Mouse (Mus musculus) adrenal gland, postnatal 10 days (tissue): Measurements from ENCODE around the gene Stk39. TPM values are rescaled to one million over a fixed set of nuclear protein-coding genes. Genes with fewer than 3 reads are reported as not detected.

Experiments
- DNase-seq: peaks from one replicate; pipeline ENCODE4 v3.0.0; 2021; ENCODE audit warnings: mixed read lengths
- total RNA-seq, 2 experiments: library from RNA; stranded (reverse); gene quantifications; 2 replicates each; pipeline ENCODE4 v1.2.3; 2021

Stk39 gene
- total RNA-seq, 2 experiments from 2014 or later = 50.2 to 69.4 TPM

DNA sequence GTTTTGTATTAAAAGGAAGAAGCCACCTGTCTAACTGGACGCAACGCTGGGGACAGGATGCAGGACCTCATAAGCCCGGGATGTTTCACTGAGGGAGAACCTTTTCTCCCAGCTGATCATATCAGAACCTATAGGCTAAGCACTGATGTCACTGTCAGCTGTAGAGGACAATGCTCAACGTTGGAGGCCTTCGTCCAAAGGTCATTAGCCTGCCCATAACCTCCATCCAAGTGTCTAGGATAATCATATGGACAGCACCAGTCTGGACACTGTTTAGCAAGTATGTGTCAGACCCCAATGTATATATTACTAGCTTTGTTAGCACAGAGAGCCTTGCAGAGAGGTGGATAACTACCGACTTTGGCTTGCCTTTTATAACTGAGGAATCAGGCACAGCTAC, 51.8 kb downstream of the Stk39 start:
- no peak for DNase-seq

DNA sequence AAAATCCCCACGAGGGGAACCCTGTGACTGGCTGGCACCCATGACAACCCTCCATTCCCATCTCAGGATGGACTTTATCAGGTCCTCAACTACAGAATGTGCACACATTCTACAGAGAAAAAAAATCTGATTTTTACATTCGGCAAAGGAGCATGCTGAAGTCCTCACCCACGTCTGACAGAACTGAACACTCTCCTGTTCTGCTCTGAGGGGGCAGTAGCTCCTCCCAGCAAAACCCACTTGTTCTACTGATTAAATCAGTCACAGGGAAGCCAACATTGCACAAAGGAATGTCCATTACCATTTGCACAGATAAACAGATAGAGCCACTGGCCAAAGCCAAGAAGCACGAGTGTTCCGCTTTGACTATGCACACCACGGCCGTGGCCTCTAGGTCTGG, 52.3 kb downstream of the Stk39 start:
- DNase-seq = no peak

DNA sequence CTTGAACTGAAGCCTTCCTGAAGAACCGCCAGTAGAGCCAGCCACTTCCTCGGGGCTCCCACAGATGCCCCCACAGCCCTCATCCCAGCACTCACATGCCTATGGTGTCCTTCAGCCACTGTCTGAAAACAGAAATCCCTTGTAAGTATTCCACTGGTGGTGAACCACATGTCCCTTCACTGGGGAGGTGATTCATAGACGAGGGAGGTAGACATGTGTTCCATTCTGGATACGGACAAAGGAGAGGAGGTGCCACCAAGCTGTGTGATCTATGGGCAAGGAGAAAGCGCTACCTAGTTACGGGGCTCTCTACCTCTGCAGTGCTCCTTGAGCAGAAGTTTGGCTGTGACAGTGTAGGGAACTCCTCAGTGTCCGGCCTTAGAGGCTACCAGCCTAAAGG, 52.9 kb downstream of the Stk39 start:
- no peak for DNase-seq

DNA sequence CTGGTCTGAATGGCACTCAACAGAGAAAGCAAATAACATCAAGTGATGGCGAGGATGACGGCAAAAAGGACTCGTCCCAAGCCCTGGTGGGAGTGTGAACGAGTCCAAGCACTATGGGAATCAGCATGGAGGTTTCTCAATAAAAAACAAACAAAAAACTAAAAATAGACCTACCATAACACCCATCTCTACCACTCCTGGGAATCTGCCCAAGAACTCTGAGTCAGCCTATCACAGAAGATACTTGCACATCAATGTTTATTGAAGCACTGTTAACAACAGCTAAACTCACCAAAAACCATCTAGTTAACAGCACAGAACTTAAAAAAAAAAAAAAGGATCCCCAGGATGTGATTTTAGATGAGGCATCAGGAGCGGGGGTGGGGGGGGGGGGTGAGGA, 55.0 kb downstream of the Stk39 start:
- DNase-seq = no peak

DNA sequence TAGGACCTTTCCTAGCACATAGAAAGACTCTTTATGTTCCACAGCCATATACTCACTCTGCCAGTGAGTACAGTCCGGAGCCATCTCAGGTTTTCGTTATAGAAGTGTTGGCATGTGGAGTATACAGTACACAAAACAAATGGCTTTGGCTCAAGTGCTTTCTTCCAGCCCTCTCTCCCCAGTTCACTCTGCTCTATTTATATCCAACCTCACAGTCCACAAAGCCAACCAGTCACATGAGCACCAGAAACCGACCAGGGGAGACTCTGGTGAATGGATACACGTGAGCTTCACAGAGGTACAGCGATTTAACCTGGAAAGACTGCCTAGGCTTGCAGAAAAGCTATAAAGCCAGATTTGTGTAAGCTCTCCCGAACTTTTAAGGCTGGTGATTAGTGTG, 56.4 kb downstream of the Stk39 start:
- DNase-seq = no peak

DNA sequence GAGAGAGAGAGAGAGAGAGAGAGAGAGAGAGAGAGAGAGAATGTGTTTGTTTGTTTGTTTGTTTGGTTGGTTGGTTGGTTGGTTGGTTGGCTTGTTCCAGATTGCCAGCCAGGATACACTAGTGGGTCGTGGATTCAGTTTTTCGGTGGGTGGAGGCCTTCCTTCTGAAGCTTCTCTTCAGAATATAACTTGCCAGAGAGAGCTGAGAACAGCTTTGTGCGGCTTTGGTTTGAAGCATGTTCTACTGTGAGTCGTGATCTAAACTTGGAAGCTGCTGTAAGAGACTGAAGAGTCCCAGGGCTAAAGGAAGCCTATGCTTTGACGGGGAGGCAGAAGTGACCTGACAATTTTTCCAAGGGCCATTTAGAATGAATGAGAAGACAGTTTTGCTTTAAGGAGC, 59.9 kb downstream of the Stk39 start:
- DNase-seq = no peak

DNA sequence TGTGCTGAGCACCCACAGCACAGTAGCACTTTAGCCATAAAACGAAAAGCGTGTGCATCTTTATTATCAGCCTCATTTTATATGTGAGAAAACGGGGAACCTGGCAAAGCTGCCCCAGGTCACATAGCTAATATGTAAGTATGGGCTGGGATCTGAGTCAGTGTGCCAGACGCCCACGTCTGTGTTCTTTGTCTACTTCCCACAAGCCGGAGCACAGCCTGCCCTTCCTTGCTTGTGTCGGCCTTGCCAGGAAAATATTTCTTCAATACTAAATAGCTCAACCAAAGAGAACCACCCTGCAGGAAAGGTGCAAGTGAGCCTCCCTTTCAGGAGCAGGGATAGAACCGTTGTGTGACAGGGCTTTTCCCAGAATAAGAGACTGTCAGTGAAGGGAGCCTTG, 60.9 kb downstream of the Stk39 start:
- DNase-seq = no peak

DNA sequence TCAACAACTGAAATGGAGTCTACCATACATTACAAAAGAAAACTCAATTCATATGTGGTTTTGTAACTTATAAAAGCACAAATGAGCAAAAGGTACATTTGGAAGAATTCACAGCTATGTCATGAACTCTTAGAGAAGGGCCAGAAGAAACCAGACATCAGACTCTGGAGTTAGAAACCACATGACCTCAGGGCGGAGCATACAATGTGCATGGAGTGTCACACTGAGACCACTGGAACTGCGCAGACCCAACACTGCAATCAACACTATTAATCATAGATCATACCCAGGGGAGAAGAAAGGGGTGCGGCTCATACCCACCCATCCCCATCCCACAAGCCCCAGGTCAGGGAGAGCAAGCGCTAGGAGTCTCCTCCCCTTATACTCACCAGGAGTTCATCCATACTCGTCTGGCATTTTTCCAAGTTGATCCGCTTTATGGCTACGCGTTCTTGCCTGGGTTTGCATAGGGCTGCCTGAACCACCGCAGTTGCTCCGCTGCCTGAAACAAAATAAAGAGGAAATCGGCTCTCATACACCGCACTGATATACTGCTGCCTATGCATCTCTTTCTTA, 62.3 kb downstream of the Stk39 start:
- no peak for DNase-seq

DNA sequence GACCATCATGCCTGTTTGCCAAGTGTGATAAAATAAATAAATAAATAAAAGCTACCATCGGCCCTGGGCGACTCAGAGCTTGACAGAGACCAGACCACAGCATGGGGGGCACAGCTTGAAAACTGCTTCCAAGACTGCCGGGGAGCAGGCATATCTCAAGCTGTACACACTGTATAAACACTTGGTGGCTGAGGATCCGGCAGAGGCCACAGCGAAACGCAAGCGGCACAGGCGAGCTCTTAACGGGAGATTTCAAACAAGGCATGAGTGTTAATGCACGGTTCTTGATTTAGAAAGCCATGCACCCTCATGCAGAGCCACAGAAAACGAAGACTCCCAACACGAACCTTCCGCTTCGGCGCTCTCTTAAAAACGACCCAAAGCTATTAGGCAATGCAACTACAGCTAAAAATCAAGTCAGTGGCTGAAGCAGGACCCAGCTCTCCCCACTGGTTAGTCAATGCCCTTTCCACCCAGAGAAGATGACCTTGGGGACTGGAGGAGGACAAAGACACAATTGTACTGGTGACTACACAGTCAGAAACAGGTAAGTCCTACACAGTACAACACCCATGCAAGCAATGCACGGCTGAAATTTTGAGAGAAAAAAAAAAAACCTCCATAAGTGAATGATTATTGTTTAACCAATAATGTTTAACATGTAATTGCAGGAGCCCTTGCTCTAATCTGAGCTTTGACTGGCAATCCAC, 63.6 kb downstream of the Stk39 start:
- DNase-seq = no peak

DNA sequence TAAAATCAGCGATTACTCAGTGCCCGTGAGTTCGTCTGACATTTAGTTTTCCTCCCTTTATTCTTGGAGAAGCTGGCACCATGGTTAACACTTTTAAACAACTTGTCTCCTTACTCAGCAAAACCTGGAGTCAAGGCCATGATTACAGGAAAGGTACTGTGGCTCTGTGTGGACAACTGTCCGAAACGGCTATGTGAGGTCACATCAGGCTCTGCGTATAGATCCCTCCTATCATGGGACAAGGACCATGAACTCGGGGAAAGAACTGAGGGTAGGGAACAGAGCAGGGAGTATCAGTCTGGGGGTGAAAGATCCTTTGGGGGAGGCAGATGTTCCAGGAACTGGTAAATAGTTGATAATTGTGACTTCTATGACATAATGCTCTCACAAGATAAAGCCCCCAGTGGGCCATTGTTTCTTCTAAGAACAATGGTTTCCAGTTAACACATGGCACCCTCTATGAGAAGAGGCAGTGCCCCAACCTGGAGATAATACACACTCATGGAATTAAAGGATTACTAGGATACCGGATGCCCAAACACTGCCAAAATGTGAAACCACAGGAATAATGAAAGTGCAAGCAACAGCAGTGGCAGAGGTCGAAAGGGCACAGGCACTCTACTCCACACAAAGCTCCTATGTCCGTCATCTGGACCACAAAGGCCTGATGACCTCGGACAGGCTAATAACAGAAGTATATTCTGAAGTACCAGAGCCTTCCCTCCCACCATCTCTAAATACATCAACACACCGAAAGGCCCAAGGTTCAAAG, 64.7 kb downstream of the Stk39 start:
- DNase-seq = no peak

DNA sequence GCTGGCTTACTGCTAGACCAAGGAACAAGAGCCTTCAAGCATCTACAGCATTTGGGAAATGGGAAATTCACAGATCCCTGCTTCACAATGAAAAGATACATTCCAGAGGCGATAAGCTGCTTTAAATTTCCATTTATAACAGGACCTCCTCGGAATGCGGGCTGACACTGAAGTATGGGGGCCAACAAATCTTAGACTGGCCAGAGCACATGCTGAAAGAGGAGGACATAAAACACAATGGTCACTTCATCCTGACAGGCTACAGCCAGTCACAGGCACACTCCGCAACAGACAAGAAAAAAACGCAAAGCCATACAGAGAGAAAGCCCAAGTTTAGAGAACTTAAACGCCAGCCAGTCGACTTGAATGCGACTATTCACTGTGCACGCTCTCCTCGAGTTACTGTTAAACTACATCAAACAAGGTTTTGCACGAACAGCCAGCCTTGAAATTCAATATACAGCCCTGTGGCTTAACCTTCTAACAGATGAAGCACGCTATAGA, 65.4 kb downstream of the Stk39 start:
- DNase-seq = no peak

DNA sequence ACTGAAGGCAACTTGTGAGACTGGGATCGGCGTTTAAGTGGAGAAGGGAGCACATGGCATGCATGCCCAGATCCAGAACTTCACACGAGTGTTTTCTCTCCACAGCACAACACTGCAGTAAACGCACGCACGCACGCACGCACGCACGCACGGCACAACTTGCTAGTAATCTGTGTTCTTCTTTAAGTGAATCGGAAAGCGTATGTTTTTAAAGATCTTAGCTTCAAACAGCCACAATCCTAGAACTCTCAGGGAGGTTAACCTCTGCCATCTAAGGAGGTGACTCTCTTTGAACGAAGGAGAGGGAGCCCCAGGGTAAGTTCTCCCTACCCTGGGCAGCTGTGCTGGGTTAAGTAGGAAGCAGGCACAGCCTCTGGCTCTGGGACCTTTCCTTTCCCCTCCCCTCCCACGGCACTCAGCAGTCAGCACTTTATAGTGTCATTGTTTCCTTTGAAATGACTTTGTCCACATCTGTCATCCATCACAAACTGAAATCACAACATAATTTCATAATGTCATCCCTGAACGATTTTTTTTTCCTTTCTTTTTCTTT, 66.8 kb downstream of the Stk39 start:
- DNase-seq = no peak

DNA sequence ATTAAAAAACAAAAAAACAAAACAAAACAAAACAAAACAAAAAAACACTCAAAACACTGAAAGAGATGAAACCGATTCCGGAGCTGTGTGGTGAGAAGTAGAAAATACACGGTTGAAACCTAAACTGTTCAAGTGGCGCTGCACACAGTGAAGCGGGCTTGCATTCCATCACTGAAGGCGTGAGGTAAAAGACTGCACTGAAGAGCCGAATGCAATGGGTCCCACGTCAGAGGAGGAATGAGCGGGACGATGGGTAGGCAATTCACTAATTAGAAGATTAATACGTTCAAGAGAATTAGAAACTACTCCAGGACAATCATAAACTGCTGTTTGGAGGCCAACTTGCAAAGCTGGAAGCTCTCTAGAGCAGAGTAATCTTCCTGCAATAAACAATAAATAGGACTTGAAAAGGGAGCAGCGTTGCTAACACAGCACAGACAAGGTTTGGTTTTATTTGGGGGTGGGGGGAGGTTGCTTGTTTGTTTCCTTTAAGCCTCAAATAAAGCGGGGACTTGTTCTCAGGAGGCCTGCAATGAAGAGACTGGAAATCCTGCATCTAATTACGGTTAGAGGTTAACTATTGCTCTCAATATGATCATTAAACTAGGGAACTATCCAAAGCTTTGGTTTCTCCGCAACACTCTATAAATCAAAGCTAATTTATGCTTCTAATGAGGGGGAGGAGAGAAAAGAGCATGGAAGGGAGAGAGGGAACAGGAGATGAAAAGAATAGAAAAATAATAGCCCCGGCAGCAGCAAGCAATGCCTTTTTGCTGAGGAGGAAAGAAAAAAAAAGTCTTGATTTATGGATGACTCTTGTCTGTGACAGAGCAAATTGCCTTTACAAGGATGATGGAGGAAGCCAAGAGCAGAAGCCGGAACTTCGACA, 67.5 kb downstream of the Stk39 start:
- DNase-seq = no peak

DNA sequence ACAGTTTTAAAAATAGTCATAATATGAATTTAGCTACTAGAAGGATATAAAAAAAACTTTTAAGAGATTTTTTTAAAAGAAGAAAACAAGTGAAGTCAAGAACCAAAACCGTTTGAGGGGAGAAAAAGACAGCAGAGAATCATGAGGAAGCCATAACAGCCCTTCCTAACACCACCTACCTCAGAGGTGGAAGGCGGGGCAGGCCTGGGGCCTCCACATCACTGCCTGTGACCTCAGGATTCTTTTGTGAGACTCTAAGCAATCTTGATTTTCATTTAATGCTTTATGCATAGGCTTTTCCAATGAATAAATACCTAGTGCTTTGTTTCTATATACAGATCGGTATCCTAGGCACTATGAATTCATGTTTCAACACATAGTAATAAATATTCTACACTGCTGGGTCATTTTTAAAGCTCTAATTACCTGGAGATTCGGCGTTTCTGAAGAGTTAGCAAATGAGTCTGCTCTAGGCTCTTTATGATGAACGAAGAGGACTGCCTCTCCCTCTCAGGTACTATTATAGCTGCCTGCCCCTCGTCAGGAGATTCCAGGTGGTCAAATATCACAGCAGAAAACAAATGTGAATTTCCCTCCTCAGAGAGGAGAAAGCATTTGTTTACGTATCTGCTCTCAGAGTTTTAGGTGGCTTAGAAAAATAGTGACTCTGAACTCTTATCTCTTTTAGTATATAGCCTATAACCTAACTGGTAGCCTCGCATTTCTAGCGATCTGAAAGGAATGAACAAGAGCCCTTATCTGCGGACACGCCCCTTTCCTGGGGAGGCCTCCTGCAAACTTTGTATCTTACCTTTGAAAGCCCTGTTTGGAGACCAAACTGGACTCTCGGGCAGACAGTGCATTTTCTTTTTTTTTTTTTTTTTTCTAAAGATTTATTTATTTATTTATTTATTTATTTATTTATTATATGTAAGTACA, 78.2 kb downstream of the Stk39 start:
- no peak for DNase-seq

DNA sequence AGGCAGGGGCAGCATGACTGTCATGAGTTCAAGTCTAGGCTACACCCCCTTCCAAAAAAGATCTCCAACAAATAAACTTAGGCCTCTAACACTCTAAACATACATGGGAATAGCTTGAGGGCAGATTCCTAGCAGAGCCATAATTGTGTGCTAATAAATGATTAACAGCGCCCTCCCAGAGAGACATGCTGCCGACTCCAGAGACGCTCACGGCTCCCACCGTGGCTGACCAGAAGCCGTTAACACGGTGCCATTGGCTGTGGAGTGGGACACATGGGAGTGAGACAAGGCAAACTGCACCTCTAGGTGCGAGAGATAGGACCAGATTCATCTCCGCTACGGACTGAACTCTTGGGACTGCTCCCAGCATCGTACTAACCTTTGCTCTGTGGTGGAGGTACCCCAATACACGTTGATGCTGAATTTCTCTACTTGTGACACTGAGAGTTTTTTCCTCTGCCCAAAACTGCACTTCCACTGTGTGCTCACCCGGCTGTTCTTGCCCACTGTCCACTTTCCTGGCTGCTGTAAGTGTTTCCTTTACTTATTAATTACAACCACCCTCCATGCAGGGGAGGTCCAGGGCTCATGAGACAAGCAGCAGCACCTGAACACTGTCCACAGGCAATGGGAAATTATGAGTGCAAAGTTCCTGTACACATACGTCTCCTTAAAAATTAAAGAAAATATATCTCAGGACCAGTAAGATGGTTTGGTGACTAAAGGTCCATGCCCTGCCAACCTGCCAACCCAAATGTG, 84.1 kb downstream of the Stk39 start:
- DNase-seq = no peak

DNA sequence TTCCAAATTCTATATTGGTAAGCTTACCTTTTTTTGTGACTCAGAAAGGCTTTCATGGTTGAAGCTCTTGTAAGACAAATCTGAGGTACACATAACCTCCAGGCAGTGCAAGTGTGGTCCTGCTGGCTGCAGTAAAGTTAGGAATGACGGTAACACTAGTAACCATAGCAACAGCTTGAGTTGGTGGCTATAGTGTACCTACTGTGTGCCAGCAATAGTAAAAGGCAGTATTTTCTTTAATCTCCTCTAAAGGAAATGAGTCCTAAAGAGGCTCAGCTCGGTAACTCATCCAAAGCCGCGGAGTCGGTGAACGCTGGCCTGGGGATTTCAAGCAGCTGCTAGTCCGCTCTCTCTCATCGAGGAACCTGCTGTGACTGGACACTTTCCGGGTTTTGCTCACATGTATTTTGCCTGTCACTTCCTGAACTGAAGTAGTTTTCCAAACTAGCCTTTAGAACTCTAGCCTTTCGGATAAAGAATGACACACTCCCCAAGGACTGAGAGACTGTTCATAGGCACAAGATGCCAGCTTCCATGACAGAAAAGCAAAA, 85.7 kb downstream of the Stk39 start:
- no peak for DNase-seq

DNA sequence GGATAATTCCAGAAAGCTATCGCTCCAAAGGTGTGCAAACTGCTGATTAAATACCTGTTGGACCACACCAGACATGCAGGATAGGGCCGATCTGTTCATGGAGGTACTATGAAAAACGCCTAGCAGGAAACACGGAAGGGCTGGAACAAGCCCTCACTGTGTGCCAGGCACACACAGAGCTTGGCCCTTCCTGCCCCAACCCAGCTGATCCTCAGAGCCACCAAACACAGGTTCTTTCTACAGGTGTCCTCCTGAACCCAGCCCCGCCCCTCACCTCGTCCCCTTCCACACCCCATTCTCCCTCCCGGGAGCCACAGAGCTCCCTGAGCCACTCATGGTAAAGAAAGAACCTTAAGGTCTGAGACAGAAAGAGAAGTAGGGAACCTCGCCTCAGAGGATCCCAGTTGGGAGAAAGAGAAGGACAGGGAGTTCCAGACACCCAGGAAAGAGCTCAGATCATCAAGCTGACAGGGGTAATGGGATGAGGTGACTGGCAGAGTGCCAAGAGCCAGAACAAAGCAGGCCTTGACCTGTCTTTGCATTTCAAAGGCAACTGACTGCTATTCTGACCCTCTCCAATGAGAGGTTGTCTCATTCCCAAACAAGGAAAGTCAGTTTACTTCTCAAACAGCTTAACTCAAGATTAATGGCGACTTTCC, 86.3 kb downstream of the Stk39 start:
- DNase-seq = peak; percentile 41

DNA sequence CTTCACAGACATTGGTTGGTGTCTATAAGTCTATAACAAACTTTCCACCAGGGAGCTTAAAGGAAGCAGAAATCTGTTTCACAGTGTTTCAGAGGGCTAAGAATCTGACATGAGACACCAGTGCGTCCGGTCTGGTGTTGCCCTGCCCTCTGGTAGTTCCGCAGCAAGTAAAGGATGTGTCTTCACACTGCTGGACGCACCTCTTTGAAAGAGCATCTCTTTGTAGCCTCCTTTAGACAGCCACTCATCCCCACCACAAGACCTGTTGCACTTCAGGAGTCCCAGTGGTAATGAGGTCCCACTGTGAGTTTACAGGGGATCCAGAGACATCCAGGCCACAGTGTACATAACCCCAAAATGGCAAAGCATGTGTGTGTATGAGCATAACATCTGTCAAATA, 88.1 kb downstream of the Stk39 start:
- no peak for DNase-seq

DNA sequence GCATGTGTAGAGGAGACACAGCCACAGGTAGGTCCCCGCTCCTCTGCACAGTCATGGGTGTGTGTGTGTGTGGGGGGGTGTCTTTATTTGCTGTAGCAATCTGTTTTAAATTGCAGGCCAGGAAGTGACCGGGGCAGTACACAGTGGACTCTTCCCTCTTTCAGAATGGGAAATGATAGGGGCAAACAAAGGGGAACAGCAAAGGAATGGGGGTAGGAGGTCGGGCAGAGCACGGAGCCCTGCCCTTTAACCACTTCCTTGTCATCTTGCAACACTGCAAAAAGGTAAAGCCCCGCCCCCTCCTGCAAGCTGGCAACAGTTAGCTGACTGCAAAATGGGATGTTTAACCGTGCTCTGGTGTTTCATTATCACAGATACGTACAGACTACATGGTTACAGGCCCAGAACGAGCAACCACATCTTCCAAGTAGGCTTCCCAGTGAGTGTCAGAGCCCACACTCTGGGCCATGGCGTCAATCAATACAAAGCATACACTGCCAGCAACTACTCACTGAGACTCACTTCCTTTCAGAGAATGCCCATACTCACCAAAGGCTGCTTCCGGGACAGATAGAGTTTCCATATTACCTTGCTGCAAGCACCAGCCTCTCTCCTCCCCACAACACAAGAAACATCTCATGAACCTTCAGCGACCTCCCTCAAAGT, 89.5 kb downstream of the Stk39 start:
- no peak for DNase-seq
